Mouse (Mus musculus) thymus, adult 18-20 months (tissue): ENCODE data around the gene Srsf11.

ENCODE experiments used
- DNase-seq, 2 experiments: peaks; one replicate each; pipeline ENCODE4 v3.0.0; 2022; ENCODE audit warnings: mixed read lengths in 2 of 2

Srsf11 gene

GRCm38 (mm10) chr3:158036329-158036988, at the start of gene Srsf11, which contains the start of gene Lrrc40:
Srsf11 (minus strand) TSS chr3:158036639.
Lrrc40 (plus strand) TSS chr3:158036662.
- peak; percentile 88 to 90 for DNase-seq

- DNase-seq, result no peak
These were observed 41.4 kb upstream of the Srsf11 start for GRCm38 (mm10) chr3:158077828-158078227.

- DNase-seq, result no peak
These were observed 40.9 kb upstream of the Srsf11 start for GRCm38 (mm10) chr3:158077380-158077772.

- no peak for DNase-seq
These were observed 40.4 kb upstream of the Srsf11 start for GRCm38 (mm10) chr3:158076685-158077379.

GRCm38 (mm10) chr3:158075004-158075403, 38.6 kb upstream of the Srsf11 start:
- no peak for DNase-seq

- DNase-seq, result no peak
These were observed 32.3 kb upstream of the Srsf11 start for GRCm38 (mm10) chr3:158068613-158069263.

- no peak for DNase-seq
These were observed 31.5 kb upstream of the Srsf11 start for GRCm38 (mm10) chr3:158067916-158068315.

- DNase-seq, result no peak
These were observed 28.8 kb upstream of the Srsf11 start for GRCm38 (mm10) chr3:158065256-158065655.

GRCm38 (mm10) chr3:158061811-158062523, 25.5 kb upstream of the Srsf11 start:
- no peak for DNase-seq

- DNase-seq, result no peak
These were observed 24.3 kb upstream of the Srsf11 start for GRCm38 (mm10) chr3:158060621-158061291.

- no peak for DNase-seq
These were observed 13.1 kb upstream of the Srsf11 start for GRCm38 (mm10) chr3:158049508-158049907.

- no peak for DNase-seq
These were observed 4.3 kb upstream of the Srsf11 start for GRCm38 (mm10) chr3:158040755-158041154.

GRCm38 (mm10) chr3:158038106-158038505, 1.7 kb upstream of the Srsf11 start:
- no peak for DNase-seq

GRCm38 (mm10) chr3:158035866-158036265, 573 bp downstream of the Srsf11 start:
- DNase-seq, result no peak

GRCm38 (mm10) chr3:158032106-158032505, 4.3 kb downstream of the Srsf11 start:
- DNase-seq, result no peak

GRCm38 (mm10) chr3:158031371-158031925, 5.0 kb downstream of the Srsf11 start:
- DNase-seq, result peak; percentile 72 to 78

GRCm38 (mm10) chr3:158009762-158010320, 26.6 kb downstream of the Srsf11 start:
- DNase-seq, result no peak

- no peak for DNase-seq
These were observed 27.8 kb downstream of the Srsf11 start for GRCm38 (mm10) chr3:158008647-158009046.

- no peak for DNase-seq
These were observed 37.6 kb downstream of the Srsf11 start for GRCm38 (mm10) chr3:157998742-157999369.

- no peak for DNase-seq
These were observed 40.7 kb downstream of the Srsf11 start for GRCm38 (mm10) chr3:157995726-157996125.

- no peak for DNase-seq
These were observed 43.1 kb downstream of the Srsf11 start for GRCm38 (mm10) chr3:157993322-157993721.
